Mouse (Mus musculus) midbrain, embryonic 12.5 days (tissue): ENCODE measurements around the gene Spata17. TPM values are rescaled to one million over a fixed set of nuclear protein-coding genes. Genes with fewer than 3 reads are reported as not detected.

ENCODE experiments used
- ATAC-seq: fragments of 200-750 bp; cut with Nextera tagmentation; 2 replicates; pipeline ENCODE4 v1.8.0; 2017; ENCODE audit warnings: low read depth, moderate TSS enrichment, moderate library complexity; ENCODE audit not compliant: low FRiP score
- H3K27ac ChIP-seq: fragments of 300-500 bp; sonication (generic); replicated peaks from 2 replicates; pipeline ENCODE4 v1.5.1; 2016; ENCODE audit warnings: mild to moderate bottlenecking
- H3K27me3 ChIP-seq: fragments of 300-500 bp; sonication (generic); 2 replicates; pipeline ENCODE4 v1.6.1; 2016; ENCODE audit warnings: mild to moderate bottlenecking
- H3K36me3 ChIP-seq: fragments of 300-500 bp; sonication (generic); 2 replicates; pipeline ENCODE4 v1.6.1; 2016
- H3K4me1 ChIP-seq: fragments of 300-500 bp; sonication (generic); 2 replicates; pipeline ENCODE4 v1.6.1; 2016
- H3K4me2 ChIP-seq: fragments of 300-500 bp; sonication (generic); replicated peaks from 2 replicates; pipeline ENCODE4 v1.6.1; 2016; ENCODE audit warnings: mild to moderate bottlenecking, moderate library complexity
- H3K4me3 ChIP-seq: fragments of 300-500 bp; sonication (generic); 2 replicates; pipeline ENCODE4 v1.5.1; 2016; ENCODE audit warnings: mild to moderate bottlenecking
- H3K9ac ChIP-seq: fragments of 300-500 bp; sonication (generic); replicated peaks from 2 replicates; pipeline ENCODE4 v1.6.1; 2016; ENCODE audit warnings: mild to moderate bottlenecking, moderate library complexity
- H3K9me3 ChIP-seq: fragments of 300-500 bp; sonication (generic); 2 replicates; pipeline ENCODE4 v1.6.1; 2016; ENCODE audit warnings: mild to moderate bottlenecking
- WGBS: fragments of 180-500 bp; shearing (Covaris S2); methylation state at CpG from one replicate; pipeline ENCODE4 v1.1.7; 2016; 5-methylcytosine and 5-hydroxymethylcytosine counted together
- polyA plus RNA-seq: library from polyadenylated mRNA; unstranded; fragments of >200 nt; fragmentation: Nextera tagmentation; extraction: Ambion mirVana; gene quantifications from 2 replicates; pipeline ENCODE4 v1.2.1, GENCODE M21; 2016

Spata17 gene
- polyA plus RNA-seq, 1 experiment from 2014 or later, result 1.2 TPM

GRCm38 (mm10) chr1:187059874-187060273, 155.4 kb downstream of the Spata17 start:
- Histone ChIP-seq H3K4me2 (no peak overlapping the region), H3K4me1 (no peaks in the 10 kb centered on the region), H3K9ac (no peak overlapping the region), H3K4me3 (no peak overlapping the region), H3K27me3 (no peaks in the 10 kb centered on the region), H3K9me3 (no peaks in the 10 kb centered on the region), H3K27ac (no peak overlapping the region), H3K36me3 (no peaks in the 10 kb centered on the region)
- no peak for ATAC-seq
- WGBS, result 93% methylated on average over 1 of the region's 1 CpGs

GRCm38 (mm10) chr1:187054333-187054732, 160.9 kb downstream of the Spata17 start:
- Histone ChIP-seq H3K4me3 (no peak overlapping the region), H3K4me2 (no peak overlapping the region), H3K9ac (no peak overlapping the region), H3K4me1 (no peaks in the 10 kb centered on the region; the same call in 1 of the 2 replicates), H3K27ac (no peak overlapping the region), H3K36me3 (no peaks in the 10 kb centered on the region), H3K9me3 (no peaks in the 10 kb centered on the region), H3K27me3 (no peaks in the 10 kb centered on the region)
- no peak for ATAC-seq
- WGBS, result 89% methylated on average over 2 of the region's 2 CpGs

- H3K9me3 ChIP-seq, result no peaks in the 10 kb centered on the region
- H3K4me2 ChIP-seq, result no peak overlapping the region
- no peaks in the 10 kb centered on the region; the same call in 1 of the 2 replicates for H3K4me1 ChIP-seq
- no peak overlapping the region for H3K9ac ChIP-seq
- H3K27me3 ChIP-seq, result no peaks in the 10 kb centered on the region
- no peak overlapping the region for H3K4me3 ChIP-seq
- no peaks in the 10 kb centered on the region for H3K36me3 ChIP-seq
- ATAC-seq, result no peak
- H3K27ac ChIP-seq, result no peak overlapping the region
- 87% methylated on average over 3 of the region's 3 CpGs for WGBS
Observed at GRCm38 (mm10) chr1:187053862-187054261, 161.4 kb downstream of the Spata17 start.

GRCm38 (mm10) chr1:187052532-187052931, 162.7 kb downstream of the Spata17 start:
- ATAC-seq, result no peak
- Histone ChIP-seq H3K36me3 (no peaks in the 10 kb centered on the region), H3K4me1 (no peaks in the 10 kb centered on the region; the same call in 1 of the 2 replicates), H3K27ac (no peak overlapping the region), H3K4me2 (no peak overlapping the region), H3K9ac (no peak overlapping the region), H3K27me3 (no peaks in the 10 kb centered on the region), H3K4me3 (no peak overlapping the region), H3K9me3 (no peaks in the 10 kb centered on the region)
- 75% methylated on average over 5 of the region's 5 CpGs for WGBS

- Histone ChIP-seq H3K9ac (no peak overlapping the region), H3K36me3 (no peaks in the 10 kb centered on the region), H3K27me3 (no peaks in the 10 kb centered on the region), H3K4me2 (no peak overlapping the region), H3K4me3 (no peak overlapping the region), H3K4me1 (no peaks in the 10 kb centered on the region; the same call in 1 of the 2 replicates), H3K9me3 (no peaks in the 10 kb centered on the region), H3K27ac (no peak overlapping the region)
- WGBS, result 94% methylated on average over 8 of the region's 8 CpGs
- no peak for ATAC-seq
Observed at GRCm38 (mm10) chr1:187051296-187051695, 164.0 kb downstream of the Spata17 start.

GRCm38 (mm10) chr1:187048681-187049288, 166.5 kb downstream of the Spata17 start:
- no peak for ATAC-seq
- Histone ChIP-seq H3K9ac (no peak overlapping the region), H3K4me3 (no peak overlapping the region)

GRCm38 (mm10) chr1:187044726-187045125, 170.5 kb downstream of the Spata17 start:
- Histone ChIP-seq H3K9ac (no peak overlapping the region), H3K4me3 (no peak overlapping the region), H3K9me3 (no peaks in the 10 kb centered on the region), H3K4me1 (no peaks in the 10 kb centered on the region), H3K4me2 (no peak overlapping the region), H3K27ac (no peak overlapping the region), H3K27me3 (no peaks in the 10 kb centered on the region), H3K36me3 (no peaks in the 10 kb centered on the region)
- 73% methylated on average over 6 of the region's 6 CpGs for WGBS
- ATAC-seq, result no peak

More at GRCm38 (mm10) chr1:187048681-187049288, 166.5 kb downstream of the Spata17 start:
- Histone ChIP-seq H3K27me3 (no peaks in the 10 kb centered on the region), H3K4me2 (no peak overlapping the region), H3K27ac (no peak overlapping the region), H3K9me3 (no peaks in the 10 kb centered on the region), H3K36me3 (no peaks in the 10 kb centered on the region), H3K4me1 (no peaks in the 10 kb centered on the region; the same call in 1 of the 2 replicates)
- 92% methylated on average over 9 of the region's 9 CpGs for WGBS

GRCm38 (mm10) chr1:187039801-187040200, 175.5 kb downstream of the Spata17 start:
- Histone ChIP-seq H3K4me2 (no peak overlapping the region), H3K4me3 (no peak overlapping the region), H3K4me1 (no peaks in the 10 kb centered on the region), H3K9ac (no peak overlapping the region), H3K27me3 (no peaks in the 10 kb centered on the region), H3K27ac (no peak overlapping the region), H3K36me3 (no peaks in the 10 kb centered on the region), H3K9me3 (no peaks in the 10 kb centered on the region)
- 88% methylated on average over 4 of the region's 4 CpGs for WGBS
- no peak for ATAC-seq

- H3K36me3 ChIP-seq, result no peaks in the 10 kb centered on the region
- no peaks in the 10 kb centered on the region for H3K4me1 ChIP-seq
- H3K27ac ChIP-seq, result no peak overlapping the region
- no peak overlapping the region for H3K4me3 ChIP-seq
- H3K4me2 ChIP-seq, result no peak overlapping the region
- H3K9ac ChIP-seq, result no peak overlapping the region
- no peak for ATAC-seq
- H3K9me3 ChIP-seq, result no peaks in the 10 kb centered on the region
- no peaks in the 10 kb centered on the region for H3K27me3 ChIP-seq
- WGBS, result 90% methylated on average over 4 of the region's 4 CpGs
Observed at GRCm38 (mm10) chr1:187035785-187036184, 179.5 kb downstream of the Spata17 start.

- ATAC-seq, result 0 out of 2 replicates have a peak, but pooled peaks have one; percentile 41
- Histone ChIP-seq H3K9me3 (no peaks in the 10 kb centered on the region), H3K9ac (no peak overlapping the region), H3K4me2 (no peak overlapping the region), H3K36me3 (no peaks in the 10 kb centered on the region), H3K4me1 (no peaks in the 10 kb centered on the region), H3K27ac (no peak overlapping the region), H3K4me3 (no peak overlapping the region), H3K27me3 (no peaks in the 10 kb centered on the region)
- WGBS, result 50% methylated on average over 6 of the region's 6 CpGs
Observed at GRCm38 (mm10) chr1:187031796-187032195, 183.5 kb downstream of the Spata17 start.

GRCm38 (mm10) chr1:187028841-187029240, 186.4 kb downstream of the Spata17 start:
- 96% methylated on average over 6 of the region's 6 CpGs for WGBS
- Histone ChIP-seq H3K4me3 (no peak overlapping the region), H3K4me1 (no peaks in the 10 kb centered on the region), H3K27ac (no peak overlapping the region), H3K4me2 (no peak overlapping the region), H3K27me3 (no peaks in the 10 kb centered on the region), H3K36me3 (no peaks in the 10 kb centered on the region), H3K9ac (no peak overlapping the region), H3K9me3 (no peaks in the 10 kb centered on the region)
- no peak for ATAC-seq

GRCm38 (mm10) chr1:187020011-187020410, 195.3 kb downstream of the Spata17 start:
- H3K4me2 ChIP-seq, result no peak overlapping the region
- no peak for ATAC-seq
- no peaks in the 10 kb centered on the region for H3K36me3 ChIP-seq
- no peaks in the 10 kb centered on the region for H3K9me3 ChIP-seq
- no peak overlapping the region for H3K9ac ChIP-seq
- no peak overlapping the region for H3K27ac ChIP-seq
- H3K4me1 ChIP-seq, result no peaks in the 10 kb centered on the region
- H3K27me3 ChIP-seq, result no peaks in the 10 kb centered on the region
- H3K4me3 ChIP-seq, result no peak overlapping the region
- WGBS, result 93% methylated on average over 7 of the region's 7 CpGs

- 53% methylated on average over 4 of the region's 4 CpGs for WGBS
- H3K9me3 ChIP-seq, result no peaks in the 10 kb centered on the region
- H3K4me3 ChIP-seq, result no peak overlapping the region
- no peak overlapping the region for H3K27ac ChIP-seq
- ATAC-seq, result no peak
- no peak overlapping the region for H3K9ac ChIP-seq
- no peak overlapping the region for H3K4me2 ChIP-seq
- H3K36me3 ChIP-seq, result no peaks in the 10 kb centered on the region
- no peaks in the 10 kb centered on the region for H3K27me3 ChIP-seq
- H3K4me1 ChIP-seq, result no peaks in the 10 kb centered on the region
Observed at GRCm38 (mm10) chr1:187016116-187016515, 199.1 kb downstream of the Spata17 start.
